Mouse (Mus musculus) megakaryocyte progenitor cell, adult 5-6 weeks (primary cell): ENCODE results near the gene Abhd2. TPM values are rescaled to one million over a fixed set of nuclear protein-coding genes. Genes with fewer than 3 reads are reported as not detected.

ENCODE experiments used
- ATAC-seq: replicated peaks from 2 replicates; pipeline ENCODE4 v1.8.0; 2016; ENCODE audit warnings: mild to moderate bottlenecking, moderate TSS enrichment, inconsistent platforms; ENCODE audit not compliant: poor library complexity
- total RNA-seq, 2 experiments: library from RNA; stranded (forward) in 1 of 2; stranded (reverse) in 1 of 2; fragments of 157-497, 149-512 nt in 1 of 2; fragments of 200-1000 nt in 1 of 2; gene quantifications; 2 replicates each; pipeline versions ENCODE4 v1.2.3 to v1.2.4; 2015 to 2017

The Abhd2 gene
- total RNA-seq, 2 experiments from 2014 or later = 28.3 to 60.4 TPM

DNA sequence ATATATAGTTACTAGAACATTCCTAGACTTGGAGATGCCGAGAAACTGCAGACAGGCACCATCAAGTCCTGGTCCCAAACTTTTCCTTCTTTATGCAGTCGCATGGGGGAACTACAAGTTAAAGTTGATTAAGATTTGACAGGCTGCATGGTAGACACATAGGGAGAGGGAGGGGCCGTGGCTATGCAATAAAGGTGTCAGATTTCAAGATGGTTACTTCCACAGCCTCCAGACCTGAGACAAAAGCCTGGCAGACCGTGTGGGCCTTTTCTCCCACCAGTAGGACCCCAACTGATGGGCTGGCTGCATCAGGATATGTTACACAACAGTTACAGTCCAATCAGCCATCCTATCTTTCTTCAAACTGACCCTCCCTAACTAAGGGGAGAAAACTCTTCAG, 96.4 kb downstream of the Abhd2 start:
- ATAC-seq = no peak

- peak; percentile 98 for ATAC-seq
Observed at GRCm38 (mm10) chr7:79371321-79371879, 98.4 kb downstream of the Abhd2 start.

DNA sequence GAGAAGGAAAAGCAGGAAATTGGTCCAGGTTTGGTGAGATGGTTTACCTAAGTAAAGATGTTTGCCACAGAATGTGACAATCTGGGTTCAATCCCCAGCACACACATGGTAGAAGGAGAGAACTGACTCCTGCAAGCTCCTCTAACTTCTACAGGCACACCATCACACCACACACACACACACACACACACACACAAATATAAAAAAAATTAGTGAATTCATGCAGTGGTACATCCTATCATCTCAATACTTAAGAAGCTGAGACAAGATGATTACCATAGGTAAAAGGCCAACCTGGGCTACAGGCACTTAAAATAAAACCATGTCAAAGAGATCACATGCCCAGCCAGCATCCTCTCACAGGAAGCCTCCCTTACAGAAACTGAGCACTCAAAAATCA, 101.0 kb downstream of the Abhd2 start:
- ATAC-seq = no peak

- ATAC-seq = no peak
Observed at GRCm38 (mm10) chr7:79375594-79375993, 102.6 kb downstream of the Abhd2 start.

GRCm38 (mm10) chr7:79376516-79377275, 103.7 kb downstream of the Abhd2 start:
- ATAC-seq = peak; percentile 94

- no peak for ATAC-seq
Observed at GRCm38 (mm10) chr7:79386422-79387133, 113.6 kb downstream of the Abhd2 start, which contains the start of gene Rlbp1. Gene Rlbp1 (minus strand): TSS chr7:79387048.

DNA sequence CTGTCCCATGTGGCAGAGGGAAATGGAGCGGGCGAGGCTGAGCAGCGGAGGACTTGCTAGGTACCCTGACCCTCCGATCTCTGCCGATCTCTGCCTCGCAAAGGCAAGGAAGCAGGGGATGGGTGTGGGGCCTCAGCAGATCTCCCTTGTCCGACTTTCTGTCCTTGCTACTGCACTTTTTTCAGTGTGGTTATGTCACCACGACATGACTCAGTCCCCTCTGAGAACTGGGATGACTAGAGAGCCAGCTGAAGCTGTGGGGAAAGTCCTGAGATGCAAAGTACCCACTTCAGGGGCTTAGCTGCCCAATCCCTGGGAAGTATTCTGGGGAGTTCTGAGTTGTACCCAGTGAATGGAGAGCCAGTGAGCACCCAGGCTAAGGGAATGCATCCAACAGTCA, 114.1 kb downstream of the Abhd2 start:
- ATAC-seq = no peak

- ATAC-seq = no peak
Observed at GRCm38 (mm10) chr7:79387991-79388390, 115.0 kb downstream of the Abhd2 start.

- ATAC-seq = no peak
Observed at GRCm38 (mm10) chr7:79388671-79389206, 115.7 kb downstream of the Abhd2 start.

DNA sequence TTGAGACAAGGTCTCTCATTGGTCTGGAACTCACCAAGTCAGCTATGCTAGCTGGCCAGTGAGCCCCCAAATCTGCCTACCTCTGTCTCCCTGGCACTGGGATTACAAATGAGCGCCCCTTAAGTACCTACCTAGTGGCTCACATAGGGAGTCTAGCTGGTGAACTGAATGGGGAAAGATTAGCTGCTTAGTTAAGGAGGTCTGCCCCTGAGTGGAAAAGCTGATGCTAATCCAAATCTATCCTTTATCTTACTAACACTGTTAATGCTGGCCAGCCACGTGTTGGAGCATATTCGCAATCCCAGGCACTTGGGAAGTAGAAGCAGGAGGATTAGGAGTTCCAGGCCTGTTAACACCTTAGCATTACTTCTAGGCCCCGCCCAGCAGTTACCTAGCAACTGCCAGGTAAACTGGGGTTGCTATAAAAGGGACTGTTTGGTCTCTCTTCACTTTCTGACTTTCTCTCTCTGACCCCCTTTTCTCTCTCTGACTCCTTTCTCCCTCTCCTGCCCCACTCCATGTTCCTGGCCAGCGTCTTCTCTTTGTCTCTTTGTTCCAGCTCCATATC, 117.2 kb downstream of the Abhd2 start:
- ATAC-seq = no peak

DNA sequence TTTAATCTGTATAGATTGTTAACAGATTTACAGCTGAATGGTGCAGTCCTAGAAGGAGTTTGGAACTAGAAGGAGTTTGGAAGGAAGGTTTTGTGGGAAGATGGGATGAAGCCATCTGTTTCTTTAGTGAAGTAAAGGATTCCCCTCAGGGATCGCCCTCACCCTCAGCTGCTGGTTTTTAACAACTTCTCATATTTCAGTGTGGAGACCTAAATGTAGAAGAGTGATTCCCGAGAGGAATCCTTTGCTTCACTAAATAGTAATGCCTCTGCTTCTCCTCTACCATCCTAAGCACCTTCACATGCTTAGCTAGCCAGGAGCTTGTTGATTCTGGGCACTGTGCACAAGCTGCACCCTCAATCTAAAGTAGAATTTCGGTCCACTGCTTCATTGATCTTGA, 118.5 kb downstream of the Abhd2 start:
- no peak for ATAC-seq

DNA sequence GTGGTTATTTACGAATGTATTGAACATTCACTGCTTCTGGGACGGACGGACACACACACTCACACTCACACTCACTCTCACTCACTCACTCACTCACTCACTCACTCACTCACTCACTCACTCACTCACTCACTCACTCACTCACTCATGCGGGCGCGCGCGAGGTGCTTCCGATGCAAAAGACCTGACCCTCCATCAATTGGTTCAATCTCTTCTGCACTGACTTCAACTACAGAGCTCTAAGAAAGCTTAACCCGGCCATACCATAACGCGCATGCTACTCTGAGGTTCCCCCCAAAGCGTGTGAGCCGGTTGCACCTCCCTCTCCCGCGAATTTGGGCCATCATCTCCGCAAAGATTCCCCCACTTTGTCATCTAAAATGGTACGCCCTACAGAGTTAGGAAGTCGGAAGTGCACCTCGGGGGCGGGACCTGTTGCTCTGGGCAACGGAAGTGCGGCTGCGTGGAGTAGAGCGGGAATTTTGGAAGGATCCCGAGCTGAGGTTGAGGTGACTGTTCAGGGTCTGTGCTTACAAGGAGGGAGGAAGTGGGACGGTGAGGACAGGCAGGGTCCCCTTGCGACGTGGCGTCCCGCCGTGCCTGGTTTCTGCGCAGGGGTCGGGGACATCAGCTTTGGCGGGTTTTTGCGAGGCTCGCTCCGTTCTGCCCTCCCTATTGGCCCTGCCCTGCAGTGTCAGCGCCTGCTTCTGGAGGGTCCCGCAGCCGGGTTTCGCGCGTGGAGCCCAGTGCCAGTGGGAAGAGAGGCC, 119.1 kb downstream of the Abhd2 start, which contains the start of gene Fanci:
Gene Fanci, plus strand, starts transcription at position 47 of the 767 bp plus-strand sequence.
- ATAC-seq = peak; percentile 84

DNA sequence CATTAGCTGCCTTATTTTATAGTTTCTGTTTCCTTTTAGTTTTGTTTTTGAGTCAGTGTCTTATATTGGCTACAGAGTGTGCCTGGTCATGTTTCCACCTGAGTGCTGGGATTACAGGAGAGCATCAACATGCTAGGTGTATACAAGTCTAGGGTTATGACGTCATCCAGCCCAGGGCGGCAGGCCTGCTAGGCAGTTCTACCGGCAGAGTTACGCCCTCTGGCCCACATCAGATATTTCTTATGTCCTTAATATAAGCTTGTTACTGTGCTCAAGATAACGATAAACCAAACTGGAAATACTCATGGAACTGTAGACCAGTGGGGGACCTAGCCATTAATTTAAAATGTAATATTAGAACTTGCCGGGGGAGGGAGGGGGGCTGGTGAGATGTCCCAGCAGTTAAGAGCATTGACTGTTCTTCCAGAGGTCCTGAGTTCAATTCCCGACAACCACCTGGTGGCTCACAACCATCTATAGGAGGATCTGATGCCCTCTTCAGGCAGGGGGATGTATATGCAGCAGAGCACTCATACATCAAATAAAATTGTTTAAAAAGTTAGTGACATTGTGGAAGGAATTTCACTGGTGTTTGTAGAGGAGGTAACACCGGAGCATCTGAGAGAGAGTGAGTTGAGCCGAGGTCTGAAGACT, 120.0 kb downstream of the Abhd2 start:
- ATAC-seq = peak; percentile 66

GRCm38 (mm10) chr7:79393924-79394323, 120.9 kb downstream of the Abhd2 start:
- ATAC-seq = no peak

DNA sequence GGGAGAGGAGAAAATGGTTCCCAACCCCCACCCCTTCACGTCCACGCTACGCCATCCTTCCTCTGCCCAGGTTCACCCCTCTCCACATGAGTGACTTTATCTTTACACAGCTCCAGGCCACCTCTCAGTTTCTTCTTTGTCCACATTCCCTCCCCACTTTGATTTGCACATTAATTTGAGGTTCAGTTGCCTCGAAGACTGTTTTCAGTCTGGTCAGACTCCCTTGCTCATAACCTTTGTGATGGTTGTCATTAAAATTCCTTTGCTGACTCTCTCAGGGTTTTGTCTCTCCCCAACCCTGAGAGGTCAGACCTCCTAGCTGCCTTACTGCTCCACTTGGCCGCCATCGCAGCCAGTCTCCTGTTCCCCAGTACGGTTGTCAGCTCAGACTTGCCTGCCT, 121.7 kb downstream of the Abhd2 start:
- ATAC-seq = no peak

DNA sequence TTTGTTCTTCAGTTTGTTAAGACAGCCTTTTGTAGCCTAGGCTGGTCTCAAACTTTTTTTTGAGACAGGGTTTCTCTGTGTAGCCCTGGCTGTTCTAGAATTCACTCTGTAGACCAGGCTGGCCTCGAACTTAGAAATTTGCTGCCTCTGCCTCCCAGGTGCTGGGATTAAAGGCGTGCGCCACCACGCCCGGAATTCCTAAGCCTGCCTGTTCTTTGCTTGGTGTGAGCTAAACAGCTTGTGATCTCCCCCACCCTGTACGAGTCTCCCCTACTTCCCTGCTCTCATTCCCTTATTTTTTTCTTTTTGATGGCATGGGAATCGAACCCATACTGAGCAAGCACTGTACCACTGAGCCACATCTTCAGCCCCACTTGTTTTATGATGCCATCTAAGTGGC, 122.2 kb downstream of the Abhd2 start:
- ATAC-seq = no peak

GRCm38 (mm10) chr7:79397446-79397963, 124.5 kb downstream of the Abhd2 start:
- no peak for ATAC-seq

DNA sequence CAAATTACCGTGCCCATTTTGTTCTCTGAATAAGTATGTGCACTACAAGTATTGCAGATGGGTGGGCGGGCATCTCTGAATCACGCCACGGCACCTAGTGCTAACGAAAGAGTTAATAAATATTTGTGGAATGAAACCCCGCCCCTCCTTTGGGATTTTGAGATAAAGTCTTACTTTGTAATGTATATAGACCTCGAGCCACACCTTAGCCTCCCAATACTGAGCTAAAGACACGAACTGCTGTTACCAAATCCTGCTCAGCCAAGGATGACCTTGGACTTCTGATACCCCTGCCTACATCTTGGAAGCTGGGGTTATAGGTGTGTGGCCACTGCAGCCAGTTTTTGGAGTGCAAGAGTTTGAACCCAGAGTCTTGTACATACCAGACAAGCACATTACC, 125.4 kb downstream of the Abhd2 start:
- ATAC-seq = no peak

DNA sequence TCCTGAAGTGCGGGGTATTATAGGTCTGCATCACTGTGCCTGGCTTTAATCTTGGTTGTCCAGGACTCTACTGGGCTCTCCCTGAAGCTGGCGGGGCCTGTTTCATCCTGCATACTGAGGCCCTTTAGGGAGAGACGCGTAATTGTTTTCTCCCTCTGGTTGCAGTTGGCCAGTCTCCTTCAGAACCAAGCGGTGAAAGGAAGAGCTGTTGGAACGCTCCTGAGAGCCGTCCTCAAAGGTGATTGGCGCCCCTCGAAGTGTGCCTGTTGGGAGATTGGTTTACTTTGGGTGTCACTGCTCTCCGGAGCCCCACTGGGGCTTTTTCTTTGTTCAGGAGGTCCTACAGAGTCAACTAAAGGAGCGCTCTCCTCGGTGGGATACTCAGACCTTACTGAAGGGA, 126.0 kb downstream of the Abhd2 start:
- ATAC-seq = no peak

DNA sequence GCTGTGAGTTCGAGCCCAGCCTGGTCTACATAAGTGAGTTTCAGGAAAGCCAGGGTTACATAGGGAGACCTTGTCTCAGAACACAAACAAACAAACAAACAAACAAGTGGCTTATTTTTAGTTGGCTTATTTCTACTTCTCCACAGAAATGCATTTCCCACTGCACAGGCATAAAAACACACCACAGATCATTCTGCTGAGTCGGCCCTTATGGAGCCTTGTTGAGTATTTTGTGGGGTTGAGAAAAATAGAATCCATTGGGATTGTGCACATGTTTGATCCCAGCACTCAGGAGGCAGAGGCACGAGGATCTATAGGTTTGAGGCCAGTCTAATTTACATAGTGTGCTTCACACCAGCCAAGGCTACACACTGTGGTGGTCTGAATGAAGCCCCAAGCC, 127.3 kb downstream of the Abhd2 start:
- ATAC-seq = no peak
